Mouse (Mus musculus) ES-Bruce4 (cell line): ENCODE measurements at regions not wholly inside any gene's neighbourhood (a gene's known extent, or its start where the extent isn't known, plus 50 kb on each side); places are given as distances from the start of the nearest gene placed in this dataset.

Experiments used
- CTCF ChIP-seq: IDR thresholded peaks from one replicate; pipeline ENCODE4 v1.8.1; 2011; ENCODE audit warnings: low read depth, low read length
- EP300 ChIP-seq: IDR thresholded peaks from 2 replicates; pipeline ENCODE4 v1.6.1; 2011; ENCODE audit warnings: low read depth, low read length; ENCODE audit not compliant: insufficient read depth

- no peak for TF ChIP-seq EP300
- TF ChIP-seq CTCF, result no peak
These were observed 262.0 kb upstream of the Sgcd start for GRCm38 (mm10) chr11:48250678-48251317.
